Mouse (Mus musculus): ENCODE measurements around the gene Gprin3. TPM values are rescaled to one million over a fixed set of nuclear protein-coding genes. Genes with fewer than 3 reads are reported as not detected.
"Not testable (repeated sequence)": the region's sequence is repeated elsewhere in the genome, so short reads cannot be mapped to it uniquely, and the experiment has no call there.

Gprin3 gene
- total RNA-seq, 2 experiments from 2014 or later: 0.11 to 0.15 TPM

DNA sequence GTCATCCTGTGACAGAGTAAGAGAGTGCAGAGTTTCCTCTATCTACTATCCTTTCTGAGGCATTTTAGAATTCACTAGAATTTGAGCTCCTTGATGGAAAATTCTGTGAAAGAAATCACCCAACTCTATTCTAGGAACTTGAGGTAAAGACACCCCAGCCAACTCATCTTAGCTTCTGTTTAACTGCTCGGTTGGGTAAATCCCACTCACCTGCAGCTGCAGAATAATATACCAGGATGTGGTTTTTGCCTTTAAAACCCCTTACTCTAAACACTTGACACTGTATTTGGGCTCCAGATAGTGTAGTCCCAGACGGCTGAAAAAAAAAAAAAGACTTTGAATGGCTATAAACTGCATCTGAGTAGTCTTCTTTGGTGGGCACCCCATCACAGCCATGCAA is 112.9 kb downstream of the Gprin3 start:
- no peak for TF ChIP-seq CTCF (IDR thresholded peaks at IDR 0.05)
- DNase-seq: no peak
- intact Hi-C loops (cut with DNase I): no loop called here

DNA sequence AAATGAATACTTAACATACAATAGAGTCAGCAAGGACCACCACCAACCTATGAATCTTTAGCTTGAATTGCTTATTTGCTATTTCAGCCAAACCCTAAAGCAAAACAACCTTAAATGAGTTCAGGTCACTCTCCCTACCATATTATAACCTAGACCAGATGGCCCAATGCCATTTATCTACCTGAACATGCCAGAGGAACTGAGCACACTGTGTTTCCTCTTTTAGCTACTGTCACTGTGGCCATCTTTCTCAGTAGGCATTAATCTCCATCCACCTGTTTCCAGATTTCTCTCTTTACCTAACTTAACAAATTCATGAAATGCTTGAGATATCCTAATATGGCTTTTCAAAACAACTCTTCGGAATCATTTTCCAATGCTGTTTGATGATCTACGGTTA is 114.9 kb downstream of the Gprin3 start:
- DNase-seq: no peak
- Histone ChIP-seq H3K27ac (no peak overlapping the region), H3K4me3 (no peak overlapping the region)
- TF ChIP-seq CTCF (IDR thresholded peaks at IDR 0.05): no peak
- intact Hi-C loops (cut with DNase I): no loop called here

More for the DNA sequence above, 112.9 kb downstream of the Gprin3 start:
- H3K4me3 ChIP-seq: no peak overlapping the region
- H3K27ac ChIP-seq: no peak overlapping the region

DNA sequence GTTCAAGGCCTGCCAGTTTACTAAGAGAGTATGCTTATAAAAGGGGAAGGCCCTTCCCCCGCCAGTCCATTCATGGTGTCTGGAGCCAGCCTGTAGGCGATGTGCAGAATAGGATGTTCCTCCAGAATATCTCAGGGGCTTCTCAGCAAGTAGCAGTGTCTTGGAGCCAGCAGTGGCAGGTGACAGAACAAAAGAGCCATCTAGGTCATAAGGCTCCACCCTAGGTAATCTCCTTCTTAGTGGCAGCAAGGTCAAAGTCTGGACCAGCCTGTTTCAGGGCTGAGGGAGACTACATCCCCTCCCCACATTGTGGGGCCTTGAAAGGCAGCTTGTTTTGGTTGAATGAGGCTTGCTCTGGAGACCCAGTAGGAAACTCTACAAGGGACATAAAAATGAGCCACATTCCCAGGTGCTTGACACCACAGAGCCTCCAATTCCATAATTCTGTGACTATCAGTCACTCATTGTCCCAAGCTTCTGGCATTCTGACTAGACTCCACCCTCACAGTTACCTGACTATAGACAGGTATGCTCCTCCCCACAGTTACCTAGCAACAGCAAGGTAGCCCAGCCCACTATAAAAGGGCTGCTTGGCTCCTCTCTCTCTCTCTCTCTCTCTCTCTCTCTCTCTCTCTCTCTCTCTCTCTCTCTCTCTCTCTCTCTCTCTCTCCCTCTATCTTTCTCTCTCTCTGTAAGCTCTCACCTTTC is 121.7 kb downstream of the Gprin3 start:
- intact Hi-C loops (cut with DNase I); H3K27ac ChIP-seq; H3K4me3 ChIP-seq; DNase-seq: not testable (repeated sequence)

DNA sequence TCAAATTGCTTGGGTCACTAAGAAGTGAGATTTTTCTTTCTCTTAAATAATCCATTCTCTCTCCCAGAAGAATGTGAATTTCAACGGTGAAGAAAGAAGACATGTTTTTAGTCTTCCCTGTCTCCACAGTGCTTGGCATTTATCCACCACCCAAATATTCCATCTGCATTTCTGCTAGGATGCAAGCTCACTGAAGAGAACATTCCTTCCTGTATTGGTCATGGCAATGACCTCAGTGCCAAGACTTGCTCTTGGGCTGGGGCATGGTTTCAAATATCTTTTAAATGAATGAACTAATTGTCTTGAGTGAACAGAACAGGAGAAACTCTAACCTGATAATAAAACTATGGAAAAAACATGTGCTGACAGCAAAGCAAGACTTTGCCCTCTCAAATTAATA is 123.1 kb downstream of the Gprin3 start:
- DNase-seq: no peak
- TF ChIP-seq CTCF (IDR thresholded peaks at IDR 0.05): no peak
- intact Hi-C loops (cut with DNase I): no loop called here
- Histone ChIP-seq H3K27ac (no peak overlapping the region), H3K4me3 (no peak overlapping the region)

Other genes with a start within 250 kb of the Gprin3 start
- gene Tigd2, start 217.4 kb downstream of the Gprin3 start, total RNA-seq (2021): 10 to 100 TPM; 10.5 to 11.9 TPM

Measured in gastrocnemius, adult 2 months (tissue).